Comparison of ENCODE assay signal across 23 mouse cellular contexts in the genomic region with DNA sequence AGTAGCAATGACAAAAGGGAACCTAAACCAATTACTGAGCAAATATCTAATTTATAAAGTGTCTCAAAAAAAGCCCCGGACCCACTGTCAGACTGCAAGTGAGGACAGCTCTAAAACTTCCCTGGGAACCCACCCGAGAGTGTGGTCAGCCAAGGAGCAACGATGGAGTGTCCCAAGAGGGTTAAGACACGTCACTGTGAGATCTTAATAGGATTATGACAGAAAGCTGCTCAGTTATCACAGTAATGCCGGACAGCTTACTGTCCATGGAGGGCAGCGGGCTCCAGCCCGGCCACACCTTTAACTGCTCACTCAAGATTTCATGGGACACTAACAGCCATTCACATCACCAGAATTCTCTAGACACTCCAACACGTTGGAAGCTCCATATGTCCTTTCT. TPM values are rescaled to one million over a fixed set of nuclear protein-coding genes. Genes with fewer than 3 reads are reported as not detected.
"Had no signal": no experiment of that assay in that cellular context is flagged by ENCODE, and none has a peak within 500 bp of the region (broad histone marks: within the 10 kb centered on the region; RNA-seq: fewer than 3 reads in every experiment).

No protein-coding gene starts in this region.

- H3K36me3 ChIP-seq: liver, embryonic 13.5 days; liver, embryonic 15.5 days; lung, embryonic 15.5 days; midbrain, embryonic 13.5 days; midbrain, embryonic 15.5 days; neural tube, embryonic 13.5 days; neural tube, embryonic 15.5 days had no signal

- ATAC-seq: liver, postnatal 0 days; lung, postnatal 0 days; midbrain, embryonic 13.5 days; midbrain, embryonic 15.5 days had no signal

- H3K27me3 ChIP-seq: midbrain, embryonic 13.5 days; midbrain, embryonic 15.5 days; neural tube, embryonic 13.5 days; neural tube, embryonic 15.5 days had no signal

- H3K4me2 ChIP-seq: liver, embryonic 13.5 days; liver, embryonic 15.5 days; lung, embryonic 15.5 days; midbrain, embryonic 11.5 days; midbrain, embryonic 13.5 days; midbrain, embryonic 15.5 days; neural tube, embryonic 13.5 days; neural tube, embryonic 15.5 days had no signal

- DNase-seq: liver, embryonic 13.5 days; liver, postnatal 0 days; lung, adult 2 months; lung, postnatal 14 days; lung, postnatal 36 days; right cerebral cortex, adult 18-20 months; right cerebral cortex, postnatal 25 days; right cerebral cortex, postnatal 4 days; spleen, adult 18-20 months; thymus, adult 18-20 months; thymus, postnatal 14 days; thymus, postnatal 36 days had no signal

- H3K9me3 ChIP-seq: liver, embryonic 13.5 days; lung, embryonic 15.5 days; midbrain, embryonic 15.5 days; neural tube, embryonic 13.5 days; neural tube, embryonic 15.5 days had no signal

- H3K4me1 ChIP-seq: liver, embryonic 13.5 days; liver, embryonic 15.5 days; lung, embryonic 15.5 days; megakaryocyte, embryonic 14.5 days; midbrain, embryonic 13.5 days; midbrain, embryonic 15.5 days had no signal

- H3K27ac ChIP-seq: liver, embryonic 13.5 days; liver, embryonic 15.5 days; lung, embryonic 15.5 days; macrophage; midbrain, embryonic 13.5 days; midbrain, embryonic 15.5 days; neural tube, embryonic 13.5 days; neural tube, embryonic 15.5 days had no signal

- H3K4me3 ChIP-seq: liver, embryonic 13.5 days; liver, embryonic 15.5 days; lung, embryonic 15.5 days; megakaryocyte, embryonic 14.5 days; midbrain, embryonic 13.5 days; midbrain, embryonic 15.5 days; myocyte; neural tube, embryonic 13.5 days; neural tube, embryonic 15.5 days had no signal

- H3K9ac ChIP-seq: liver, embryonic 13.5 days; liver, embryonic 15.5 days; liver, postnatal 0 days; lung, embryonic 15.5 days; midbrain, embryonic 13.5 days; midbrain, embryonic 15.5 days; neural tube, embryonic 13.5 days; neural tube, embryonic 15.5 days had no signal

RNA-seq across cellular contexts. Expression of a gene that starts 4.7 kb away (rescaled TPM):
- polyA plus RNA-seq: liver, postnatal 0 days; macrophage; myocyte had no signal
